Mouse (Mus musculus): ENCODE measurements around the gene Efna5.

Efna5 gene

DNA sequence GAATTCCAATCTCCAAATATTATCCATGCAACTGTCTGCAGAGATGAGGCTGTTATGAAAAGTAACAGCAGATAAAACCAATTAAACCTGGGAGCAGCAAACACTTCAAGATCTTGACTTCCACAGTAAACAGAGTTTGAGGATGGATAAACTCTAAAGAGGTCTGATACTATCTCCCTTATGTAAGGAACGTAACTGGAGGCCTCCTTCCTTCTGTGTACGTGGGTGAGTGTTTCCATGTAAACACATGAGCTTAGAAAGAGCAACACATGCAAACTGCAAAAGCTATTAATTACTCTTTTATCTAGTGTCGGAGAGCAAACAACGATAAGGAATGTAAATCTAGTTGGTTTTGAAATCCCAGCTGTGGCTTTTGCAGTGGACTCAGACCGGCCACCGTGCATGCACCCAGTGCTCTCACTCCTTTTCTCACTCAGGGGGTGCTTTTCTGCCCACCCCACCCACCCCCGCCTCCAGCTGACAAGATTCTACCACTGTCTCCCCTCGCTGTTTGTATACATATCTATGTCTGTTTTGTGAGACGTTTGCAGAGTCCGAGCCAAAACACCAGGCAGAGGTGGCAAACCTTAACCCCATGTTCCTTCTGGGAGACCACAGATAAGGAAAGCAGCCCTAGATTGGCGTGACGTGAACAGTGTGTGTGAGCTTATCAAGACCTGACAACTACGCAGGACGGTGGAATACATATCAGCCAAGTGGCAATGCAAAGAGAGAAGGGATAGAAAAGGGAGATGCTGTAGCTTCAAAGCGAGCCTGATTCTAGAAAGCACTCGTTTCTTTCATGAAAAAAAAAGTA lies 132.1 kb downstream of the Efna5 start:
- no peak for DNase-seq (ENCODE audit: low spot score in 2 of 2)

DNA sequence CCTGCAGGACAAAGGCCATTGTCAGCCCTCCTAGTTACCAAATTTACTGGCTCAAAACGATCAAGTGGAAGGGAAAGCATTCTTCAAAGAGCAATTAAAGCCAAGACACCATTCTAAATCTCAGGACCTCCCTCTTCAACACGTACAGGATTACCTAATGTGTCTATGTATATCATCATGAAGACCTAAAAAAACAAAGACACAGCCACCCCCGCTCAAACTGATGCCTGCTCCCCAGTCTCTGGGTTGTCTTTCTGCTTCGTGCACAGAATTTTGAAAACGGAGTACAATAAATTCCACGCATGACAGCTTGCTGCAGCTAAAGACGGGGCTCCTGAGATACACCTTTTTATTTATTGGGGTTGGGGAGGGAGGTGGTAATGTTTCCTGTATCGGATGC lies 133.7 kb downstream of the Efna5 start:
- no peak for DNase-seq (ENCODE audit: low spot score in 2 of 2)

GRCm38 (mm10) chr17:62746827-62747226 lies 134.3 kb downstream of the Efna5 start:
- no peak for DNase-seq (ENCODE audit: low spot score in 2 of 2)

- no peak for DNase-seq (ENCODE audit: low spot score in 2 of 2)
Observed at GRCm38 (mm10) chr17:62745286-62745685, 135.8 kb downstream of the Efna5 start.

GRCm38 (mm10) chr17:62744239-62744638 lies 136.9 kb downstream of the Efna5 start:
- no peak for DNase-seq (ENCODE audit: low spot score in 2 of 2)

GRCm38 (mm10) chr17:62741702-62742101 lies 139.4 kb downstream of the Efna5 start:
- DNase-seq (ENCODE audit: low spot score in 2 of 2) = no peak

GRCm38 (mm10) chr17:62741020-62741419 lies 140.1 kb downstream of the Efna5 start:
- no peak for DNase-seq (ENCODE audit: low spot score in 2 of 2)

GRCm38 (mm10) chr17:62739993-62740392 lies 141.1 kb downstream of the Efna5 start:
- no peak for DNase-seq (ENCODE audit: low spot score in 2 of 2)

- DNase-seq (ENCODE audit: low spot score in 2 of 2) = no peak
Observed at GRCm38 (mm10) chr17:62737404-62737803, 143.7 kb downstream of the Efna5 start.

DNA sequence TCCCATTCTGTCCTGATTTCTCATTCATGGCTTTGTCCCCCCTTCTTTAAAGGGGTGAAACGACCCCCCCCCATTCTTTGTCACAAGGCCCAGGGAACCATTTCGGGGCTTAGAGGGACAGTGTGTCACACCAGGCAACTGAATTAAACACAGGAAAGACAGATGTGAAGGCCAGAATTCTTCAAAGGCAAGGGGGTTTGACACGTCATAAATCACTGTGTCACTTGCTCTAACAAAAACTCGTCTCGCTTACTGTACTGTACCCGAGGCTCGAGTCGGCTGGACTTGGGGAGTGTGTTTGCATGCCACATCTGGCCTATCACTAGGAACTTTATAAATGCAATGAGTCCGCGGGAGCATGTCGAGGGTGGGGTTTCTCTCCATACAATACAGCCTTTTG lies 145.2 kb downstream of the Efna5 start:
- no peak for DNase-seq (ENCODE audit: low spot score in 2 of 2)

- DNase-seq (ENCODE audit: low spot score in 2 of 2) = no peak
Observed at GRCm38 (mm10) chr17:62734901-62735300, 146.2 kb downstream of the Efna5 start.

DNA sequence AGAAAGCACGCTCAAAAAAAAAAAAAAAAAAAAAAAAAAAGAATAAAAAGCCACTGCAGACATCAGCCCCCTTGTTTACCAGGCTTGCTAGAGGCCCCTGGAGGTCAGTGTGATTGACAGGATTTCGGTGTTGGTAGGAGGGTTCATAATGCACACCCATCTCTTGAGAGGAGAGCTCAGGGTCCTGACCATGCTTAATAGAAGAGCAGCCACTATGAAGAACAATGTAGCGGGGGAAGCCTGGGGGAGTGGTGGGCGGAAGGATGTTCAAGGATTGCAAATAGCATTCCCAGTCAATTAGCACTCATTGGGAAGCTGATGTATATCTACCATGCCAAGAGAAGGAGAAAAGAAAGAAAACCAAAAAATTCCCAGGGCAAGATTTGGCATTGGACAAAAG lies 147.1 kb downstream of the Efna5 start:
- no peak for DNase-seq (ENCODE audit: low spot score in 2 of 2)

GRCm38 (mm10) chr17:62729754-62730470 lies 151.2 kb downstream of the Efna5 start:
- no peak for DNase-seq (ENCODE audit: low spot score in 2 of 2)

GRCm38 (mm10) chr17:62728142-62728917 lies 152.8 kb downstream of the Efna5 start:
- DNase-seq (ENCODE audit: low spot score in 2 of 2) = no peak

DNA sequence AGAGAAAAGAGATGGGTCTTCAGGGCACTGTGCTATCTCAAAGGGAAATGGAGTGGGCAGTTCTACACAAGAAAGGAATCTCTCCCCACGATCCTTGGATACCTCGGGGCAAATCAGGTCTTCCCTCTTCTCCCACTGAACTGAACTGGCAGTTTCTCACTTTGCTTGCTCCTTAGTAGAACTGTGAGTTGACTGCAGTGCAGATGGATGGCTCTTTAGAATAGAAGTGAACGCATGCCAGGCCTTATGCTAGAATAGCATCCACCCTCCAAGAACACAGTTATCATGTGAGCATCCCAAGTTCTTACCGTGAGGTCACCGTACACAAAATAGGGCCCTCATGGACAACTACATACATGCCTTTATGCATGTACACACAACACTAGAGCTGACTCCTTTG lies 155.0 kb downstream of the Efna5 start:
- no peak for DNase-seq (ENCODE audit: low spot score in 2 of 2)

- no peak for DNase-seq (ENCODE audit: low spot score in 2 of 2)
Observed at GRCm38 (mm10) chr17:62722962-62723361, 158.2 kb downstream of the Efna5 start.

GRCm38 (mm10) chr17:62721595-62721994 lies 159.5 kb downstream of the Efna5 start:
- no peak for DNase-seq (ENCODE audit: low spot score in 2 of 2)

DNA sequence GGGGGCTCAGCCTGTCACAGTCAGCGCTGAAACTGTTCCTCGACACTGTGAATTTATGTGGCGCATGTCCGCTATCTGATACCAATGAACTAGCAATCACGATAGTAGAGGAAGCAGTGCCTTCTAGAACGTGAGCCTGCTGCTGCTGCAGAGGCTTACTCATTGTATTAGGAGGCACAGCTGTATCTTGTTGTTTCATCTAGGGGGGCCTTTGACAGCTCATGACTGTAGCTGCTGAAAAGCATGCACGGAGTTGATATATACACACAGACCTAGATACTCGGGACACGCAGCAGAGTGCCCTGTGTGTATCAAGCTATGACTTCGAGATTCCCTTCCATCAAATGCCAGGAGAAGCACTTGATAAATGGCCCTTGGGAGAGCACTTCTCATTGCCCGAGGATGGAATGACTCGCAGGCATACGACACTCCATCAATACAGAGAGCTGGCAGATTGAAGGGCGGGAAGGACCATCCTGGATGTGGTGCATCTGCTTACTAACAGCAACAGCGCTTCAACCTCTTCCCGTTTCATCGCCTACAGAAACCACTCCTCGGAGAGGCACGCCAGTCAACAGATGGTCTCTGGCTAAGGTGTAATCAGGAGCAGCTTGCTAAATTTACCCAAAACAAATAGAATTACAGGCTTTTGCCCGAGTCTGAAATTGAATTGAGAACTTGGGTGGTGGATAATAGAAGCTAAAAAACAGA lies 160.2 kb downstream of the Efna5 start:
- DNase-seq (ENCODE audit: low spot score in 2 of 2) = no peak

- no peak for DNase-seq (ENCODE audit: low spot score in 2 of 2)
Observed at GRCm38 (mm10) chr17:62717426-62718131, 163.5 kb downstream of the Efna5 start.

GRCm38 (mm10) chr17:62713455-62713854 lies 167.7 kb downstream of the Efna5 start:
- no peak for DNase-seq (ENCODE audit: low spot score in 2 of 2)

DNA sequence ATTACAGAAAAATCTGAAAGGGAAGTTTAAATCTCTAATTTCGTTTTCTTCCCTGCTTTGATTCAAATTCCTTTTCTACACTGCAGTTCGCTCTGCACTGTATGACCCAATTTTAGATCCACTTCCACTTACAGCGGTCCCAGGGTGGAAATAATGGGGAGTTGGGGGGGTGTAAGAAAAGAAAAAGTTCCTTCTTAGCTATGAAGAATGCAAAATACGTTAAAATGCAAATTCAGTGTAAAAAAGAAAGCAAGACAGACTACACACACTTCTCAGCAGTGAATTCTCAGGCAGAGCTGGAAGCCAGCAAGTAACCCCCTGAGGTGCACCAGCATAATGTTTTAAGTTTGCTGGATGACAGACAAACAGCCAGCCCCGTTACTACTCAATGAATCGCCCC lies 174.7 kb downstream of the Efna5 start:
- no peak for DNase-seq (ENCODE audit: low spot score in 2 of 2)
